Mouse (Mus musculus) midbrain, embryonic 16.5 days (tissue): ENCODE measurements around the gene Ppp2r5e. TPM values are rescaled to one million over a fixed set of nuclear protein-coding genes. Genes with fewer than 3 reads are reported as not detected.
"Not testable (repeated sequence)": the region's sequence is repeated elsewhere in the genome, so short reads cannot be mapped to it uniquely, and the experiment has no call there.

Source experiments
- ATAC-seq: fragments of 200-750 bp; cut with Nextera tagmentation; 2 replicates; pipeline ENCODE4 v1.8.0; 2017; ENCODE audit warnings: moderate TSS enrichment
- H3K27ac ChIP-seq: fragments of 300-500 bp; sonication (generic); 2 replicates; pipeline ENCODE4 v1.5.1; 2014; ENCODE audit warnings: mild to moderate bottlenecking, low read length, mixed read lengths
- H3K27me3 ChIP-seq: fragments of 300-500 bp; sonication (generic); 2 replicates; pipeline ENCODE4 v1.6.1; 2014; ENCODE audit warnings: low read depth, low read length, mixed read lengths; ENCODE audit not compliant: control insufficient read depth, insufficient read depth
- H3K36me3 ChIP-seq: fragments of 300-500 bp; sonication (generic); 2 replicates; pipeline ENCODE4 v1.6.1; 2014; ENCODE audit warnings: mild to moderate bottlenecking, low read length, moderate library complexity, mixed read lengths; ENCODE audit not compliant: control insufficient read depth, insufficient read depth
- H3K4me1 ChIP-seq: fragments of 300-500 bp; sonication (generic); 2 replicates; pipeline ENCODE4 v1.6.1; 2014; ENCODE audit warnings: mild to moderate bottlenecking, low read length, mixed read lengths; ENCODE audit not compliant: control insufficient read depth, insufficient read depth
- H3K4me2 ChIP-seq: fragments of 300-500 bp; sonication (generic); 2 replicates; pipeline ENCODE4 v1.6.1; 2014; ENCODE audit warnings: mild to moderate bottlenecking, low read length, mixed read lengths
- H3K4me3 ChIP-seq: fragments of 300-500 bp; sonication (generic); 2 replicates; pipeline ENCODE4 v1.5.1; 2014; ENCODE audit warnings: low read depth, mild to moderate bottlenecking, low read length, moderate library complexity, mixed read lengths
- H3K9ac ChIP-seq: fragments of 300-500 bp; sonication (generic); 2 replicates; pipeline ENCODE4 v1.6.1; 2014; ENCODE audit warnings: low read depth, low read length, mixed read lengths
- H3K9me3 ChIP-seq: fragments of 300-500 bp; sonication (generic); replicated peaks from 2 replicates; pipeline ENCODE4 v1.6.1; 2014; ENCODE audit warnings: mild to moderate bottlenecking, low read length, mixed read lengths; ENCODE audit not compliant: control insufficient read depth, poor library complexity, severe bottlenecking
- WGBS: fragments of 180-500 bp; shearing (Covaris S2); extraction: QIAGEN DNeasy Blood & Tissue Kit; methylation state at CpG from one replicate; pipeline ENCODE4 v1.1.7; 2014; 5-methylcytosine and 5-hydroxymethylcytosine counted together
- polyA plus RNA-seq: library from polyadenylated mRNA; unstranded; fragments of >200 nt; fragmentation: Nextera tagmentation; extraction: Ambion mirVana; gene quantifications from 2 replicates; pipeline ENCODE4 v1.2.1, GENCODE M21; 2015

The Ppp2r5e gene
- polyA plus RNA-seq, 1 experiment from 2014 or later: 18.1 TPM

DNA sequence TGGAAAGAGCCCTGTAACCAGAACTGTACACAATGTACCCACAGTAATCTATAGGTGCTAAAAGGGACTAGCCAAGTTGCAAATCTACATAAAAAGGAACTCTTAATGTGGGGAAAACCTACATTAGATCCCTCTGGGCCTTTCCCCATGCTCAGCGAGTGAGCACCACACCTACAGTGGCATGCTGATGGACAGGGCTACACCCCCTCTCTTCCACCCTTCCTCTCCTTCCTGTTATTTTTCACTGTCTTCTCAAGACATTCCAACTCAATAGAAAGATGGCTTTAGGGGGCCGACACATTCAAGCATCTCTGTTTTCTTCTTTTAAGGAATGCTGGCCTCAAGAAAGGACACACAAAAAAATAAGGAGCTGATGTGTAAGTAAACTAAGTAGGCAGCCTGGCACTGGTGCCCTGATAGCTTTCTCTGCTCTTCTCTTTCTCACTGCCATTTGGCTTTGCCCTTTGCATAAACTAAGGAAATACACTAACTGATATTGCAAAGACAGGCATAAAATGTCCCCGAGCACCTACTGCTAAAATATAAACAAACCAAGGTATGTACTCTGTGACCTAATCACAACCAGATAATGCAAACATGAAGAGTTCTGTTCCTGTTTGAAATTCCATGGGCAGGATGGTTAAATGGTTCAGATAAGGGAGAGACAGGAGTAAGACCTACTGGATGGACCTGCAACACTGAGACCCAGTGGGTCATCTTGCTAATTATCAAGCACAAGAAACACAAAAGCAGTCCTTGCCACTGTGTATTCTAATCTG lies 103.3 kb downstream of the Ppp2r5e start:
- no peak overlapping the region for H3K4me2 ChIP-seq
- H3K36me3 ChIP-seq: no peaks in the 10 kb centered on the region
- H3K4me1 ChIP-seq: no peaks in the 10 kb centered on the region
- 86% methylated on average over 3 of the region's 3 CpGs for WGBS
- H3K27ac ChIP-seq: no peak overlapping the region
- no peaks in the 10 kb centered on the region for H3K9me3 ChIP-seq
- no peak for ATAC-seq
- no peak overlapping the region for H3K4me3 ChIP-seq
- H3K9ac ChIP-seq: no peak overlapping the region
- H3K27me3 ChIP-seq: no peaks in the 10 kb centered on the region

DNA sequence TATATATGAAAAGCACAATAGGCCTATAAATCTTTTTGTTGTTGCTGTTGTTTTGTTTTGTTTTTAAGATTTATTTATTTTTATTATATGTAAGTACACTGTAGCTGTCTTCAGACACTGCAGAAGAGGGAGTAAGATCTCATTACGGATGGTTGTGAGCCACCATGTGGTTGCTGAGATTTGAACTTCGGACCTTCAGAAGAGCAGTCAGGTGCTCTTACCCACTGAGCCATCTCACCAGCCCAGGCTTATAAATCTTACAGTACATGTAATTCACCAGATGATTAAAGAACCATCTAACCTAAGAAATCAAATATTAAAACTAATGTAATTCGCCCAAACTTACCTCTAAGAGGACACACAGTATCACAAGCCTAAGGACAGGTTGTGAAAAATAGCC lies 103.9 kb downstream of the Ppp2r5e start:
- WGBS: 93% methylated on average over 3 of the region's 3 CpGs
- H3K27ac ChIP-seq, H3K9me3 ChIP-seq, H3K4me3 ChIP-seq, H3K4me1 ChIP-seq, H3K36me3 ChIP-seq, H3K9ac ChIP-seq, H3K4me2 ChIP-seq, ATAC-seq, H3K27me3 ChIP-seq: not testable (repeated sequence)

DNA sequence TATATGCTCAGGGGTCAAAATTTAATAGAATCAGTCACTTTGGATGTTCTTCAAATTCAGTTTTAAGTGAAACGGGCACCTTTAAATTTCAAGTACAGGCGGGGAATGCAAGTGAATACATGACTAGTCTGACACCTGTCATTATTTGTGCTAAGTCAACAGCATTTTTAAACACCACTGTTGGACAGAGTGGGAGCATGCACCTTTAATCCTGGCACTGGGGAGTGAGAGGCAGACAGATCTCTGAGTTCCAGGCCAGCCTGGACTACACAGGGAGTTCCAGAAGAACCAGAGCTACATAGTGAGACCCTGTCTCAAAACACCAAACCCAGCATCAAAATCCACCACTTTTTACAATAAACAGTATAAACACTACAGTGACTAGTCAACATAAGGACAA lies 108.5 kb downstream of the Ppp2r5e start:
- H3K36me3 ChIP-seq: no peaks in the 10 kb centered on the region
- WGBS: 87% methylated on average over 2 of the region's 2 CpGs

DNA sequence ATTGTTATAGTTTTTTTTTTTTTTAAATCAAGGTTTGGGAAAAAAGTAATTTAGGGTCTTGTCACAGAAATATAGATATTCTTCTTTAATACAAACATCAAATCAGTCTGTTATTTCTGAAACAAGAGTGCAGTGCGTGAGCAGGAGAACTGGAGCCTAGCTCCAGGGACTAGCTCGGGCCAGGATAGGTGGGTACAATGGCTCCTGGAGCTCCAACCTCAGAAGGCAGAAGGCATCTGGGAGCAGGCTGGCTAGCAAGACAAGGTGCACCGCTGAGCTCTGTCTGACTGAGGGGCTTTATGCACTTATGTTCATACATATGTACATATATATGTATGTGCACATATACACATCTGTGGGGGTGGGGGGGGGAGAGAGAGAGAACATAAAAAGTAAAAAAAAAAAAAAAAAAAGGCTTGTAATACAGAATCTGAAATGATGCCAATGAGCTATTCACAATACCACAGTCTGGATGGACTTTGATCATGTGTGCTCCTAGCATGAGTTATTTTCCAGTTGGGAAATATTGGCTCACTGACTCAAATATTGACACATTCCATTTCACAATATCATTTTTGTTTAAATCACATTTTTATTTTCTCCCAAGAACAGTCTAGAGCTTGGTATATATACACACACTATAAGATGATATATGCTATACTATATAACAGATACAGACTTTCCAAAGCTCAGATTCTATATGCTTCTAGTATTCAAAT lies 109.3 kb downstream of the Ppp2r5e start:
- Histone ChIP-seq H3K4me3 (no peak overlapping the region), H3K9ac (no peak overlapping the region), H3K36me3 (no peaks in the 10 kb centered on the region), H3K4me1 (no peaks in the 10 kb centered on the region), H3K4me2 (no peak overlapping the region), H3K27me3 (no peaks in the 10 kb centered on the region), H3K27ac (no peak overlapping the region), H3K9me3 (no peaks in the 10 kb centered on the region)
- WGBS: 93% methylated on average over 3 of the region's 3 CpGs
- ATAC-seq: no peak

More for the DNA sequence above, 108.5 kb downstream of the Ppp2r5e start:
- Histone ChIP-seq H3K27ac (no peak overlapping the region), H3K4me3 (no peak overlapping the region), H3K9ac (no peak overlapping the region), H3K27me3 (no peaks in the 10 kb centered on the region), H3K4me2 (no peak overlapping the region), H3K9me3 (no peaks in the 10 kb centered on the region), H3K4me1 (no peaks in the 10 kb centered on the region)
- no peak for ATAC-seq

DNA sequence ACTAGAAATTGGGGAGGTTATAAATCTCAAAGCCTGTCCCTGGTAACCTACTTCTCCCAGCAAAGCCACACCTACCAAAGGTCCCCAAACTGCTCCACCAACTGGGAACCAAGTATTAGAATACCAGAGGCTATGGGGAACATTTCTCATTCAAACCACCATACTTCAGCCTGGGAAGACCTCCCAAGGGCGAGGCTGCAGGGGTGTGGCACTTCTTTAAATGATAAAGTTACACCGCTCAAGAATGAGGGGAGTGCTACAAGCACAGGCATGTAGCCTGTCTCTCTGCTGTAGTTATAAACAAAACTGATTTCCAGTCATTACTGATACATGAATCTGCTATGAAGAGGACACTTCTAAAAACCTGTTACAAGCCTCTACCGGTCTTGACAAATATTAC lies 113.3 kb downstream of the Ppp2r5e start:
- no peaks in the 10 kb centered on the region for H3K27me3 ChIP-seq
- no peak overlapping the region for H3K9ac ChIP-seq
- H3K4me2 ChIP-seq: no peak overlapping the region
- no peak for ATAC-seq
- H3K9me3 ChIP-seq: no peaks in the 10 kb centered on the region
- H3K27ac ChIP-seq: no peak overlapping the region
- H3K4me3 ChIP-seq: no peak overlapping the region
- 93% methylated on average over 3 of the region's 3 CpGs for WGBS
- H3K4me1 ChIP-seq: peaks cover 4% of the 10 kb centered on the region; the same call in 1 of the 2 replicates
- no peaks in the 10 kb centered on the region for H3K36me3 ChIP-seq

DNA sequence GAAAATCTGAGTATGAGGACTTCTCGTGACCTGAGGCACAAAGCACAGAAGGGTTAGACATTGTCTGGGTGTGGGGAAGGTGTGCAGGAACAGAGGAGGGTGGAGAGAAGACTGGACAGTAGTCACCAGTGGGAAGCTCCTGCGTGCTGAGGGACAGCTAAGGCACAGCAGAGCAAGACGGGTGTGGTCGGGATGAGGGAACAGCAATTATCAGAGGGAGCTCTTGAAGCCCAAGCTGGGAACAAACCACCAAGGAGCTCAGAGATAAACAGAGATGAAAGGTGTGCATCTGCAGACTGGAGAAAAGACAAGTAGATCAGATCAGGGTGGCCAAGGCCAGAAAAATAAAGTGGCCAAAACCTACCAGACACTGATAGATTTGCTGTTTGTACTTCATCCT lies 114.0 kb downstream of the Ppp2r5e start:
- Histone ChIP-seq H3K4me1 (peaks cover 8% of the 10 kb centered on the region; the same call in 1 of the 2 replicates), H3K4me2 (no peak overlapping the region), H3K9me3 (no peaks in the 10 kb centered on the region), H3K27me3 (no peaks in the 10 kb centered on the region), H3K4me3 (no peak overlapping the region), H3K9ac (no peak overlapping the region), H3K36me3 (no peaks in the 10 kb centered on the region), H3K27ac (no peak overlapping the region)
- ATAC-seq: no peak
- 94% methylated on average over 4 of the region's 4 CpGs for WGBS

DNA sequence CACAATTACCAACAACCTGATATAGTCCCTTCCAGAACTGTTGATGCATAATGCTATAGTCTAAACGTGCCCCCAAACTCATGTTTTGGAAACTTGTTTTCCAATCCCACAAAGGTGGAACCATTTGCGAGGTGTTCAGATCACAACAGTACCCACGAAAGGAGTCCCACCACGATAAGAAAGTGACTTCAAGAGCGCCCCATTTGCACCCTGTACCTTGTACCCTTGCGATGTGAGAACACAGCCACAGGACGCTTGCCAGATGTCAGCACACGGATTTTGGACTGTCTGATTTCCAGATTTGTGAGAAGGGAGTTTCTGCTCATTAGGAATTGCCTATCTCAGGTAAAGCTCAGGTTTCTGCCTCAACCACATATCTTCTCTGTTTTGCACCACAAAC lies 116.0 kb downstream of the Ppp2r5e start:
- Histone ChIP-seq H3K4me2 (no peak overlapping the region), H3K9me3 (no peaks in the 10 kb centered on the region), H3K36me3 (no peaks in the 10 kb centered on the region), H3K9ac (no peak overlapping the region), H3K4me1 (peaks cover 8% of the 10 kb centered on the region; the same call in 1 of the 2 replicates), H3K4me3 (no peak overlapping the region), H3K27ac (no peak overlapping the region), H3K27me3 (no peaks in the 10 kb centered on the region)
- no peak for ATAC-seq
- 95% methylated on average over 8 of the region's 8 CpGs for WGBS

DNA sequence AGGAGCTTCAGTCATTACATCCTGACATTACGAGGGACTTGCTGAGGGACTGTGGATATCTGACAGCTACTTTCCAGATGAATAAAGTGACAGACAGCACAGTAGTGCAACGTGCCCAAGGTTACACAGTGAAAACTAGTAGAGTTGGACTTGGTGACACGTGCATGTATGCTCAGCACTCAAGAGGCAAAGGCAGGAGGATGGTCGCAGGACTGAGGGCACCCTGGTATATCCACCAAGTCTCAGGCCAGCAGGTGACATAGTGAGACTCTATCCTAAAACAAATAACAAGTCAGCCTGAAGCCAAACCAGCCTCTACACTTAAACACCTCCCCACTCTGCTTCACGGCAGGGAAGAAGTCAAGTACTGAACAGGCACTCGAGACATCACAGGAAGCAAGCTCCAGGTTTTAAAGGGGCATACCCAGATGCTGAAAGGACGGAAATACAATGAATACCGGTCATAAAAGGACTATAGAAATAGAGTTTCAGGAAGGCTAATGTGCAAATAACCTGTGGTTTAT lies 116.6 kb downstream of the Ppp2r5e start:
- Histone ChIP-seq H3K27ac (no peak overlapping the region), H3K27me3 (no peaks in the 10 kb centered on the region), H3K9ac (no peak overlapping the region), H3K4me2 (no peak overlapping the region), H3K9me3 (no peaks in the 10 kb centered on the region), H3K36me3 (no peaks in the 10 kb centered on the region), H3K4me3 (no peak overlapping the region), H3K4me1 (peaks cover 8% of the 10 kb centered on the region; the same call in 1 of the 2 replicates)
- WGBS: 79% methylated on average over 8 of the region's 8 CpGs
- ATAC-seq: no peak

DNA sequence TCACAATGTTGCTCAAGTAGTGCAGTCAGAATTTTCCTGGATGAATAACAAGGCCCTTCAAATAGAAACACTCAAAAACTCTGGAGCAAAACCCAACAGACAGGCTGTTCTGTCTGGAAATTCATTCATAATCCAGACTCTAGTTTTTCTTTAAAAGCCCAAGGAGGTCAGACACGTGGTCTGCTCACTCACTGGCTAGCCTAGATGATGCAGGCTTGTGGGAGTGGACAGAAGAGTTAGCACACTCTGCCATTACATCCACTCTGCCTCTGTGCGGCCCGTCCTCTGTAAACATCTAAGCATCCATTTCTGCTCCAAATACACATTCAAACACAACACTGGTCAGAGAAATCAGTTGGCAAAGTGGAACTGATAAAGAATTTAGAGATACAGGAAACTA lies 117.4 kb downstream of the Ppp2r5e start:
- WGBS: 77% methylated on average over 3 of the region's 3 CpGs
- H3K36me3 ChIP-seq: no peaks in the 10 kb centered on the region
- H3K9me3 ChIP-seq: no peaks in the 10 kb centered on the region
- H3K4me3 ChIP-seq: no peak overlapping the region
- no peak overlapping the region; the same call in 1 of the 2 replicates for H3K27ac ChIP-seq
- H3K4me2 ChIP-seq: no peak overlapping the region
- no peaks in the 10 kb centered on the region for H3K27me3 ChIP-seq
- no peak for ATAC-seq
- H3K9ac ChIP-seq: no peak overlapping the region
- peaks cover 8% of the 10 kb centered on the region; the same call in 1 of the 2 replicates for H3K4me1 ChIP-seq
